Mouse (Mus musculus) layer of hippocampus, adult 11-12 months (tissue): Measurements from ENCODE around the gene Tmed4.
"Not testable (repeated sequence)": the region's sequence is repeated elsewhere in the genome, so short reads cannot be mapped to it uniquely, and the experiment has no call there.

Source experiments
- DNase-seq: peaks from one replicate; pipeline ENCODE4 v3.0.0; 2022; ENCODE audit warnings: low spot score

Gene Tmed4

DNA sequence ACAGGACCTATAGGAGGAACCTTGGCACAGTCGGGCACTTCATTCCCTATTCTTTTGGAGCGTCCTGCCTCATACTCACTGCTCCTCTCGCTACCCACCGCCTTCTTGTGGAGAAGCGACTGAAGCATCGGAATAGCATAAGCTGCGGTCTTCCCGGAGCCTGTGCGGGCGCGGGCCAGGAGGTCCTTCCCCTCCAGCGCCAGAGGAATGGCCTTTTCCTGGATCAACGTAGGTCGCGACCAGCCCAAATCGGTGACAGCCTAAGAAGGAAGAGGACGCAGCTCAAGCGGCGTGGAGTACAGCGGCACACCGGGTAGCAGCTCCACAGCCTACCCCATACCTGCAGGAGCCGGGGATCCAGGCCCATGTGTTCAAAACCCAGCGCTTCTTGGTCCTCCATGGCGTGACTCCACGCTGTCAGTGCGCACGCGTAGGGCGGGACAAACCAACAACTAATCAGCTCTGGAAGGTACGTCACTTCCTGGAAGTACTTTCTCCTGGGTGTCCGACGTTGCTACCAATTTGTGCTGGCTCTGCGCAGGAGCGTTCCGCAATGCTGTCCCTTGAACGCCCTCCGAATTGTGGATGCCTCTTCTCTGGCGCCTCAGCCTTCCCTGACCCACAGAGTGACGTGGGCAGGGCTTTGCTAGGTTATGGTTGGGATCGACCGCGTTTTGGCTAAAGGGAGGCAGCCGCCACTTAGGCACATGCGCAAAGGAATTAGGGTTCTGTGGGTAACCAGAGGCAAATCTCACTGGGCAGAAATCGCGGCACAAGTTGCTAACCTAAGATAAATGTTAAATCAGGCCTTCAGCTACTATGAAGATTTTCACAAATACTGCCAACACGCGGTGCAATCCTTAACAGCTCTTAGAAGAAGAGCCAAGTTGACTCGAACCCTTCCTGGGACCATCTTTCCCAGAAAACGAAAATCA, 7.1 kb downstream of the Tmed4 start, which contains the start of gene Ddx56:
Gene Ddx56 (minus strand): TSS at position 453 of the 935 bp plus-strand sequence.
- DNase-seq: peak; percentile 95

DNA sequence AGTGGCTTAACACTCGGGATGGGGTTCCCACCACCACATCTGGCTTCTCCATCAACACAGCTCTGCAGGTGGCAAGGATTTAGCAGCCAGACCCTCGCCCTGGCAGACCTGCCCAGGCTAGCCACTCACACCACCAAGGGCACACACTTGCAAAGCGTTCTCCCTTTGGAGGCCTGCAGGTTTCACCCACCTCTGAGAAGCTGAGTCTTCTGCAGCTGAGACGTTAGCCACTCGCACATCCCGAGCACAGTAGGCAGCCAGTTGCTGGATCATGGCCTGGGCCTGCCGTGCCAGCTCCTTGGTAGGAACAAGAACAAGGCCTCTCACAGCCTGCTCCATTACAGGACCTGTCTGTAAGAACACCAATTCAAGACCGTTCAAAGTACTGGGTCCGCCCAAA, 8.0 kb downstream of the Tmed4 start:
- no peak for DNase-seq

GRCm38 (mm10) chr11:6261434-6262082, 13.1 kb downstream of the Tmed4 start:
- peak; percentile 76 for DNase-seq

GRCm38 (mm10) chr11:6259413-6259812, 15.3 kb downstream of the Tmed4 start:
- DNase-seq: no peak

DNA sequence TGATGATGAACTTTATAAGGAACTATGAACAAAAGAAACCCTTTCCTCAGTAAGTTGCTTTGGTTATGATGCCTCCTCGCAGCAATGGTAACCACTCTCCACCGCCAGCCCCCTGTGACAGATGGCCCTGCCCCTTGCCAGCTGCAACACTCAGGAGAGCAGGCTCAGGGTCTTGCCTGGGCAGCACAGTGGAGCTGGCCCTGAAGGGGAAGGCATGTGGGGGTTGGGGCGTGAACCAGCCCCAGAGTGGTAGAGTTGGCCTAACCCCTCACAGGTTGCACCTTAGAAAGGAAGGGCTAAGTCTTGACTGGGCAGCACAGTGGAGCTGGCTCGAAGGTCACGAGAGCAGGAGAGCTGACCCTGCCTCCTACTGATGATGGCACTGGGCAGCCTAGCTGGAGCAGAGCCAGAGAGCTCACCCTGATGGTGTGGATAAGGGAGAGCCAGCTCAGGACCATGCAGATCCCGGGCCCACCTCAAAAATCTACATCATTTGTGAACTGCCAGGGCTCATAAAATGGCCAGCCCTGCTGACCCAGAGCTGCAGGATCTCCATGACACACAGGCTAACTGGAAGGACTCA, 18.1 kb downstream of the Tmed4 start:
- DNase-seq: no peak

DNA sequence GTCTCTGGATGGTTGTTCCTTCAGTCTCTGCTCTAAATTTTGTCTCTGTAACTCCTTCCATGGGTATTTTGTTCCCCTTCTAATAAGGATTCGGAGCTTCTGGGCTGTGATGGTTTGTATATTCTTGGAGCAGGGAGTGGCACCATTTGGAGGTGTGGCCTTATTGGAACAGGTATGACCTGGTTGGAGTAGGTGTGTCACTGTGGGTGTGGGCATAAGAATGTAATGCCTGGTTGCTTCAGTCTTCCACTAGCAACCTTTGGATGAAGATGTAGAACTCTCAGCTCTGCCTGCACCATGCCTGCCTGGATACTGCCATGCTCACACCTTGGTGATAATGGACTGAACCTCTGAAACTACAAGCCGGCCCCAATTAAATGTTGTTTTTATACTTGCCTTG, 20.1 kb downstream of the Tmed4 start:
- DNase-seq: not testable (repeated sequence)

DNA sequence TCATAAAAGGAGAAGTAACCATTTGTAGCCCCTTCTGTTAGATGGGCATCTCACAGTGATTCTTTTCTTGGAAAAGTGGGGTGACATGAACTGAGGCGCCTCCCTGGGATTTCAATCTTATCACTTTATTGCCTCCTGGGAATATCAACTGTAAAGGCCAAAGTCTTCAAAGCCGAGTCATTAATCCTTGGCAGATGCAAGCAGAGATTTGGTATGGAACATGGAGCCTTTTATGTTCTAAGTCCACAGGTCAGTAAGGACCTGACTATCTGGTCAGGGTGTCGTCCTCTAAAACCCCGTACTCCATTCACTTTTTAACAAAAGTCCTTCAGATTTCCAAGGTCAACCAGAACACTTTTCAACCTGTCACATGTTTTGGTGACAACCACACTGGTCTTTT, 21.8 kb downstream of the Tmed4 start:
- DNase-seq: no peak

DNA sequence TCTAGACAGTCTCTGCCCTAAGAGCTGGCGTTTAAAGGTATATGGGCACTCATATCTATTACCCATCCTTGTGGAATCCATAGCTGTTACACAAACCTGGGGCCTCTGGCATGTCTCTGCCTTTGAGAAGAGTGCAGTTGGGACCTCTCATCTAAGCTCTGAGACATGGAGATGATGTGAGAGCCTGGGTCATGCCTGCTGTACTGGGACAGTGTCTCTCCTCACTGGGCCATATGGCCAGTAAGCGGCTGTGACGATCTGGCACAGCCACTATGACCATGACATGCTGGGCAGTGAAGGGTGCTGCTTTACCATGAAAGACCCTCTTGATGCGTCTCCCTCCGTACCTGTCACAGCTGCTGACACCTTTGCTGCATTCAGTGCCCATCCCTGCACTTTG, 22.4 kb downstream of the Tmed4 start:
- no peak for DNase-seq

GRCm38 (mm10) chr11:6244707-6245106, 30.0 kb downstream of the Tmed4 start:
- DNase-seq: no peak

DNA sequence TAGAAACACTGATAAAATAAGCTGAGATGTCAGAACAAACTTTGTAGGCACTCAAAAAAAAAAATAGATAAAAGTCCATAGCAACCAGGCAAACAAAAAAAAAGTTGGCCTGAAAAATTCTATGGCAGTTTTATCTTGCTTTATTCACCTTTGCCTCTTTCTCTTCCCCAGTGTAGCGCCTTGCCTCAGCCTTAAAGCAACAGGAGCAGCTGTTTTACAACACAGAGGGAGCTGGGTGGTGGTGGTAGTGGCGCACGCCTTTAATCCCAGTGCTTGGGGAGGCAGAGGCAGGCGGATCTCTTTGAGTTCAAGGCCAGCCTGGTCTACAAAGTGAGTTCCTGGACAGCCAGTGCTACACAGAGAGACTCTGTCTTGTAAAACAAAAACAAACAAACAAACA, 41.6 kb downstream of the Tmed4 start:
- DNase-seq: no peak

DNA sequence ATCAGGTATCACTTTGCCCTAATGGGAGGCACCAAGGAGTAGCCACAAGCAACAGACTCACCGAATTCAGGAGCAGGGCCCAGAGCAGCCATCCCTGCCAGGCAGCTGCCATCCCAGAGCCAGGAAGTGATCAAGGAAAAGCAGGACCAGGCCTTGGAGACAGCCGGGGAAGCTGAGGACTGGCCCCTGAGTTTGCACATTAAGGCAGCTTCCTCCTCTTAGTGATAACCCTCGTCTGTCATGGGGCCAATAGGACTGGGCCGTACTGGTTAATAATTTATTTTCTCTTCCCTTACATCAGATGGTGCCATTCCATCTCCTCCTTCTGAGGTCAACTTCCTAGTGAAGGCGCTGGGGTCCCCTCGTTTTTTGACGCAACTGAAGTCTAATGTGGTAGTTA, 44.7 kb downstream of the Tmed4 start, which contains the start of gene Npc1l1:
Gene Npc1l1 (minus strand): TSS at position 132 of the 400 bp plus-strand sequence.
- DNase-seq: no peak

DNA sequence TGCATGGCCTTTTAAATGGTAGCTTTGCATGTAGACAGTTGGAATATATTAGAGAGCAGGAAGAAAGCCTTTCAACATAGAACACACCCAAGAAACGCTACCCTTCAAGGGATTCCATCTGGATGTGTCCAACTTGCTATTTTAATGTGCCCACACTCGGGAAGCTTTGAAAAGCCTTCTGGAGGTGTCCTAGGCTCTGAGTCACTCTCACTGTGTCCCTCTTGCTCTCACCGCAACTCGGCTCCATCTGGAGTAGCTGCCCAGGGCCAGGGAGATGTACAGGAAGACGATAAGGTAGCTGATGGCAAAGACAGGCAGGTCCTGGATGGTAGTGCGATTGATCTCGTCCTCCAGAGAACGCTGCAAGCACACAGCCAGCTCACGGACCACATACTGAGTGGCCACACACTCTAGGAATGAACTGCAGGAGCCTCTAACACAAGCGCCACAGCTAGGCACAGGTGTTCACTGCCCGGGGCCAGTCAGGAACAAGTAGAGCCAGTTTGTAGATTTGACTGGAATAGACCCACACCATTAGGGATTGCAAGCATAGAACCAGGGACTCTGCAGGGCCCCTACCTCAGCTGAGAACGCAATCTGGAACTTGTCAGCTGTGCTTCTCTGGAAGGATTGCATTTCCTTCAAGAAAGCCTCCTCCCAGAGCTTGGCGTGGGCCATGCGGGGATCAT, 50.0 kb downstream of the Tmed4 start:
- peak; percentile 21 for DNase-seq

GRCm38 (mm10) chr11:6222187-6222586, 52.5 kb downstream of the Tmed4 start:
- no peak for DNase-seq
